Mouse (Mus musculus) gastrocnemius, postnatal 25 days (tissue): Measurements from ENCODE around the gene Smtn. TPM values are rescaled to one million over a fixed set of nuclear protein-coding genes. Genes with fewer than 3 reads are reported as not detected.

Source experiments
- DNase-seq: peaks from one replicate; pipeline ENCODE4 v3.0.0; 2022
- total RNA-seq, 2 experiments: library from RNA; stranded (reverse); gene quantifications; 1 replicate in 1 of 2; 2 replicates in 1 of 2; pipeline ENCODE4 v1.2.3; 2021

Smtn gene
- total RNA-seq, 2 experiments from 2014 or later, result 80.8 to 97.3 TPM

DNA sequence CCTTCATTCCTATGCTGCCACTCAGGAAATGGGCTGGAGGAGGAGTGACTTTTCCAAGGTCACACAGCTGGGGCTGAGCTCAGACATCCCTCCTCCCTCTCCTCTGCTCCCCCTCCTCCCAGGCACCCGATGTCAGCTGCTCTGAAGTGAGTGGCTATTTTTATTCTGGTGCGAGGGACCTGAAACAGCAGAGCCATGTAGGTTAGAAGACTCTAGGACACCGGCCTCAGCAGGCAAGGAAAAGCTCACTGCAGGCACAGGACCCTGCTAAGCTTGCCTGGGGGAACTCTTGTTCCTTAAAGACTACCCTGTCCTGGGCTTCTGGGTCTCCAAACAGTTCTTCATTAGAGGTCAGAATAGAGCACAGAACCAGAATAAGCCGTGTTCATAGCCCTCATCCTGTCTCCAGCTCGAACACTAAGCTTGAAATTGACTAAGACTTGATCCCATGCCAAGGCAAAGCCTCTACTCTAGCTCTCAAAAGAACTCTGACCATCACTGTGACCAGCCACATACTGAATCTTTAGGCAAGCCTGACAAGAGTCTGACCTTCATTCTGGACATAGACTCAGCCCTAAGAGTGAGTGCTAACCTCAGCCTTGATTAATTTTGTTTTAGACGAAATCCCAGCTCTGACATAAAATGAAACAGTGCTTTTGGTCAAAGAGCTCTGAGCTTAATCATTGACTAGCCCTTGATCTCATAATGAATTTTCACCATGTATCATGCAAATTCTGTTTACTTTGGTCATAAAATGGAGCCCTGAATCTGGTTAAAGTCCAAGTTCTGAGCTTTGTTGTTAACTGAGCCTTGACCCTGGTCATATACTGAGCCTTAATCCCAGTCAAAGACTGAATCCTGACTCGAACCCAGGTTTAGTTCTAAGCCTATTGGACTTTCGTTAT is 31.0 kb downstream of the Smtn start:
- DNase-seq, result no peak

DNA sequence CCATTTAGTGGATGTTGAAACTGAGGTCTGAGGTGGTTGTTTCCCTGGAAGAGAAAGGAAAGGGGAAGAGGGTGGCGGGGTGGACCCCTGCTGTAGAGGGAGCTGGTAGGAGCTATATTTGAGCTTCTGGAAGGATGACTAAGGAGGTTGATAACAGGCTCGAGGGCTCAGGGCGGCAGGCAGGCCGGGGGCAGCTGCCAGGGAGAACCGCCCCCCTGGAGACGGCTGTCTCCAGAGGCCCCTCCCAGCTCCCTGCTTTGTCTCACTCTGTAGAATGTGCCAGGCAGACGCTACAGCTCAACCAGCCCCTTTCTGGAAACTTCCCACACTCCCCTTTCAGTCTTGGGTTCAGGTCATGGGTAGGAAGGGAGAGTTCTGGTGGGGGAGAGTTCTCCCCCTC is 32.2 kb downstream of the Smtn start:
- no peak for DNase-seq

DNA sequence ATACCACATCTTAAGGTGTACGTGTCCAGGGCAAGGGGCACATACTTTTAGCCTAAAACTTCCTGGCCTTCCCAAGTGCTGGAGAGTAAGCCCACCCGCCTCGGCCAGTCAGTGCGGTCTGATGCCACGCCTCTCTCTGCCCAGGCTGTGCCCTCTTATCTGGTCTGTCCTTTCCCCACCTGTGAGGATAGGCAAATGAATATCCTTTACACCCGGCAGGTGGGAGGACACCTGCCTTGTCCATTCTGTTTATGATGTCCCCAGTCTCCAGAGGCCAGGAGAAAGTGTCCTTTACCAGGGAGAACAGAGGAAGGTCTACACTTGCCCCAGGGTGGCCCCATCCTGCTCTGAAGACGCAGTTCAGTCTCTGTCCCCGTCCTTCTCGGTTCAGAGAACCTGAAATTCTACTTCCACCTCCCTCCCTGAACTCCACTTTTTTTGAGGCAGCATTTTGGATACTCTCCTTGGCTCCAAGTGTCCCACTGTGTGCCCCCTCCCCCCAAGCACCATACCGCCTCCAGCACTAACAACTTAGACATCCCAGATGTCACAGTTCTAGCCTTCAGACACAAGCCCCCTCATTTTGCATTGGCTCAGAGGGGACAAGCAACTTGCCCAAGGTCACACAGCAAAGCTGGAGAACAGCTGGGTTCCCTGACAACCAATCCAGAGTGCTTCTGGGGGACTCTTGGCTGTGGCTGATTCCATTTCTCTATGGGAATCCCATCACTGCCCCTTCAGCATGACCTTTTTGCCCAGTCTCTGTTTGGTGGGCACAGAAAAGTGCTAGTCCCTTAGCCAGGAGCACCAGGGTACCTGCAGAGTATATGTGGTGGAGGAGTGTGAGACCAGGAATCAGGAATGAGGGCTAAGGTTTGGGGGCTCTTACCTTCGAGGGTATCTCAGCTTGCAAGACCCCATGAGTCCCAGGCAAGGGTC is 36.4 kb downstream of the Smtn start:
- no peak for DNase-seq

DNA sequence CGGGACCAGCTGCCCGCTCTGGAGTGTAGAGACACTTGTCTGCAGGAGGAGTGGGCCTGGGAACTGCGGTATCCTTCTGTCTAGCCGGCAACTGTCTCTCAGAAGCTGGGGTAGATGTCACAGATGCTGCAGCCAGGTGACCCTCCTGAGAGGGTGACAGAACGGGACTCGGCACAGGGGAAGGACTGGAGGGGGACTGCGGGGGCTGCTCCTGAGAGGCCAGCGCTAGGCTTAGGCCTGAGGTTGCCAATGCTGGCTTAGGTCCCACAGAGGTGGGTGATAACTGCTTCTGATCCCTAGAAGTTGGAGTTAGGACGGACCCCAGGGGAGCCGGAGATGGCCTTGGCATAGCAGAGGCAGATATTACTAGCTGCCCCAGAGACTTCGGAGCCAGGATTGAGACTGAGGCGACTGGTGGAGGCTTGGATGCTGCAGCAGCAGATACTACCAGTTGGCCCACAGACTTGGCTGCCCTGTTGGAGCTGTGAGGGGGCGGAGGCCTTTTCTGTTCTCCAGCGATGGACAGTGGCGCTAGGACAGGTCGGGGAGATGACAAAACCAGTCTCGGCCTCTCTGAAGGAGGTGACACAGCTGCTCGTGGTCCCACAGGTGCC is 37.8 kb downstream of the Smtn start:
- no peak for DNase-seq

DNA sequence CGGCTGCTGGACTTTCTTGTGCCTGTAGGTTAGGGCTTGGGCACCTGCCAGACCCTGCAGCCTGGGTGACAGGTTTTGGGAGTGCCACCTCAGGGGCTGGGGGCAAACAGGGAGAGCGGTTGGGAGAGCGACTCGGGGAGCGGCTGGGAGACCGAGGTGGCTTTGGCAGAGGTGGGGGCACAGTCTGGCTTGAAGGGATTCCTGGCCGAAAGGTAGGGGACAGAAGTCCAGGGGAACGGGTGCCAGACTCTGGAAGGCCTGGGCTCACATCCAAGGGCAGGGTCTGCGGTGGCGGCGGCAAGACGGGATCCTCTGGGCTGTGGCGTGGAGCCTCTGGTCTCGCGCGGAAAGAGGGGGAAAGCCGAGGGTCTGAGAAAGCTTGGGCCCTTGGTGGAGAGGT is 38.4 kb downstream of the Smtn start:
- no peak for DNase-seq

DNA sequence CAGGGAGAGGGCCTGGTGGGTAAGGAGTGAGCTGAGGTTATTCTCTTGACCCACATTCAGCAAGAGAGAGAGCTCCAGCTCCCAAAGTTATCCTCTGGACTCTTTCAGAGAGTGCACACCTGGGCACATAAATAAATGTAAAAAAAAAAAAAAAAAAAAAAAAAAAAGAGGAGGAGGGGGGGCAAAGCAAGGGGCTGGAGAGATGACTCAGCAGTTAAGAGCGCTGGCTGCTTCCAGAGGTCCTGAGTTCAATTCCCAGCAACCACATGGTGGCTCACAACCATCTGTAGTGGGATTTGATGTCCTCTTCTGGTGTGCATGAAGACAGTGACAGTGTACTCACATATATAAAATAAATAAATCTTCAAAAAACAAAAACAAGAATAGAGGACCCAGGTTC is 43.1 kb downstream of the Smtn start:
- no peak for DNase-seq

DNA sequence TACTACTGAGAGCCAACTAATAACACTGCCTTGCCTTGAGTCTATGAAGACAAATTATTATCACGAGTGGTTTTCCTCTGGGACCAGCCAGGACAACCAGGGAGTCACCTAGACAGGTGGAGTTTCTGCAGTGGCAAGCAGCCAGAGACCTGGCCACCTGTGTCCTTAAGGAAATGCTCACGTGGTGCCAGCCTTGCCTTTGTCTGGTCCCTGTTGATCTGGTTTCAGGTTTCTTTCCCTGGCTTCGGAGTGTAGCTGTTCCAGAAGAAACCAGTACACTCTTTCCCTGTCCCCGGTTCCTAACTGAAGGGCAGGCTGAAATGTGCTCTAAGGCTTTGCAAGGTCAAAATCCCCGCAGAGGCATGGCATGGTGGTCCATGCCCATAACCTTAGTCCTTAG is 43.7 kb downstream of the Smtn start:
- DNase-seq, result no peak

DNA sequence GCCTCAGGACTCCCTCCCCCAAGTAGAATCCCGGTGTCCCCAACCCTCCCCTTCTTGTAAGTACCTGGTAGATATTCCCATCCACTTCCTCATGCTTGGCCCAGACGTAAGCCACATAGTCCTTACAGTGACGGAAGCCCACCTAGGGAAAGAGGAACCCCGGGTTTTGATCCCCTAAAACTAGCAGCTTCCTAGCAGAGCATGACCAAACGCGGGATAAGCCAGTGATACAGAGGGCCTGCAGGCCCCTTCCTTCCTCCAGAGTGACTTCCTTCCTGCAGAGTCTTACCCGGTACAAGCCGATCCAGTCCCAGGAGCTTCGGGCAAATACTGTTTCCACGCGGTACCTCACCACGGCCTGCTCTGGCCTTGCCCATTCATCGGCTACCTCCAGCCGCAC is 44.9 kb downstream of the Smtn start:
- DNase-seq, result no peak

DNA sequence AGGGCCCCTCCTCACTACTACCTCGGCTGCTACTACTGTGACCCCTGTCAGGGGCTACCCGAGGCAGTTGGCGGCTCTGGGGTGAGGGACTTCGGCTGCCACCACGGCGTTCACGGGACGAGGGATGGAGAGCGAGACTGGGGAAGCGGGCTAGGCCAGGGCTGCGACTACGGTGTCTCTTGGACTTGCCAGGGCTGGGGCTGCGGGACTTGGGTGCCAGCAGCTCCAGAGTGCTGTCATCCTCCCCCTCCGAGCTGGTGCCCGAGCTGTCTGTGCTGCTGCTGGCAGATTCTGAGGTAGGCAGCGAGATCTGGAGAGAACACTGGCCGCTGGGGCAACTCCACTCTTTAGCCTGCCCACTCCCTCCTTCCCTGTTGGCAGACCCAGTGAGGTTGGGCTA is 45.6 kb downstream of the Smtn start:
- DNase-seq, result no peak

DNA sequence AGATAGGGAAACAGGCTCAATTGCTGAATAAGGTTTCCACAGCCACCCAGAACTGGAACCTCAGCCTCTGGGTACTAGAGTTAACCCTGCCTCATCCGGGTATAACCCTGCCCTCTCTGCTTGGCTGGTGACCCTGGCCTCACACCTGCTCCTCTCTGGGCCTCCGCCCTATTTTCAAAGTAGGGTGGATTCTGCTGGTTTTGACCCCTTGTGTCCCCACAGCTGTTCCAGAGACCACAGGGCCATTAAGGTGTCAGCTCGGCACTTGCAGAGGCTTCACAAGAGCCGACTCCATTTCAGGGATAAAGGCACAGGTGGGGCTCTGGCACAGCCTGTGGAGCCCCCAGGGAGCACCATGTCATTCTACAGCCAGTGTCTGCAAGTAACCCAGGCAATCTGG is 47.7 kb downstream of the Smtn start:
- no peak for DNase-seq

DNA sequence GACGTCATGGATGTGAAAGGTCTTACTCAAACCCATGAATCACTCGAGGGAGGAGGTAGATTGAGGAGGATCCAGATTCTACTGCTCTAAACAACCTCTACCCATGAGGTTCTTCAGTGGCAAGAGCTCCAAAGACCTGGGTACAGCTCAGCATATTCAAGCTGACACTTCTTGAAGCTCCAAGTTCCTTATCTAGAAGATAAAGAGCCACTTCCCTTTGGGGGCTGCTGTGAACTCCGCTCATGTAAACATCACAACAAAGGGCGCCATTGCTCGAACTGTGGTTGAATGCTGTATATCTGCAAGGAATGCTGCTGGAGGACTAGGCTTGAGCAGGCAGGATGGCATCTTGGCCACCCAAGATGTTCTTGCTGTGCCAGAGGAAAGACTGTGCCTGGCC is 51.4 kb downstream of the Smtn start:
- DNase-seq, result no peak

DNA sequence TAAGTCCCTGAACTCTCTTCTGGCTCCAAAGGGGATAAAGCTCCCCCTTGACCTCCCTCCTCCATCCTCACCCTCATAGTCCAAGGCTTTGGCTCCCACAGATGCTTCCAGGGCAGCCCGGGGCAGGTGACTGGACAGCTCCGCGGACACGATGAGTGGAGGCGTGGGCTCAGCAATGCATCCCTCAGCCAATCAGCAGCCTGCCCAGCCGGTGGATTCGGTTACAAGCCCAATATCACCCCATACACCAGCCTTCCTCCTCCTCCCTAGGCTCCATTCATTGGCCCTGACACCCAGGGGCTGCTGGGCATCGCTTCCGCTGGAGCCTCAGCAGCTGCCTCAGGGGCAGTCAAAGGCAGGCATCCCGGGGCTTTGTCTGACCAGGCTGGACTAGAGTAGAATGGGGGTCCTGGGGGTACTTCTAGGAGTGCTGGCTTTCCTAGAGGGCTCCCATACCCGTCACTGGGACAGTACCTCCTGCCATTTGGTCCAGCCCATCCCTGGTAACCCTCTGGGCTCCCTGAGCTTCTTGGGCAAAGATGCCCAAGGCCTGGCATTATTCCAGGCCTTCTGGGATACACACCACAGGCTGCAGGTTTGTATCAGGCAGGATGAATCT is 52.4 kb downstream of the Smtn start, which contains the start of gene Pla2g3:
Gene Pla2g3 (plus strand): TSS at position 333 of the 619 bp plus-strand sequence.
- DNase-seq, result no peak

DNA sequence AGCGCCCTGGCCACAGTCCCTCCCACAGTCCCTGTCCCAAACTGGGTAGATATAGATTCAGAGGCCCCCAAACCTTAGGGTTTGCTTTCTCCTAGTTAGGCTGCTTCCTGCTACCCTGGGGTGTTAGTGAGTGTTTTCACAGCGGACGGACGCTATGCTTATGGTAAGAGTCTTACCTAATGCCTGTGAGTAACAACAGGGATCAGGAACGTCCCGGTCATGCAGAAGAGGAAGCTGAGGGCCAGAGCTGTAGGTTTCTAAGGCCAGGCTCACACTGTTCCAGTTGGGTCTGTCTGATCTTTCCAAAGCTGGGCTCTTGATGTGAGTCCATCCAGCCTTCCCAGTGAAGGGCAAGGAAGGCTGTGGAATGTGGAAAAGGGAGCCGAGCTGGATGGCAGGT is 54.1 kb downstream of the Smtn start:
- DNase-seq, result no peak

DNA sequence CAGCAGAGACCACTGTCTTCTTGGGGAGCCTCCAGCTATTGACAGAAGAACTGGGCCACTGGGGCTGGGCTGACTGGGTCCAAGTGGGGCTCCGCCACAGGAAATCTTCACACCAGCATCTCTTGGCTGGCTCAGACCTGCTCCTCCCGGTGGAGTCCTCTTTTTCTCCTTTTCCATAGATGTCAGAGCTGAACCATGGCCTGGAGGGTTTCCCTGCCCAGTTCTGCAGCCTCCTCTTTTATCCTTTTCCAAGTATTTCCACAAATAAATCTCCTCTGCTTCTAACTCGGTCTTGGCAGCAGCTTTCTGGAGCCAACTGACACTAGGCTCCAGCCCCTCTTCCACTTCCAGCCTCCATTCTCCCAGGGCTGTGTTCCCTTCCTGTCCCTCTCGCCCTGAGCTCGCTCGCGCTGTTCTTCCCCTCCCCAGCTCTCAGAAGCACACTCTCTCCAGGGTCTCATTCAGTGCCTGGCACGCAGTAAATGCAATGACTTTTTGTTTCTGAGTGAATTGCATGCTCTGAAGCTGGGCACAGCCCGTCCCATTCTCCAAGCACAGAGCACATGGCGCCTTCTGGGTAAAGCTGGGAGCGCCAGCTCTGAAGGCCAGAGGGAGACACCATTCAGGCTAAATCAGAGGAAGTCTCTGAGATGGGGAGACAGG is 56.3 kb downstream of the Smtn start:
- DNase-seq, result no peak

DNA sequence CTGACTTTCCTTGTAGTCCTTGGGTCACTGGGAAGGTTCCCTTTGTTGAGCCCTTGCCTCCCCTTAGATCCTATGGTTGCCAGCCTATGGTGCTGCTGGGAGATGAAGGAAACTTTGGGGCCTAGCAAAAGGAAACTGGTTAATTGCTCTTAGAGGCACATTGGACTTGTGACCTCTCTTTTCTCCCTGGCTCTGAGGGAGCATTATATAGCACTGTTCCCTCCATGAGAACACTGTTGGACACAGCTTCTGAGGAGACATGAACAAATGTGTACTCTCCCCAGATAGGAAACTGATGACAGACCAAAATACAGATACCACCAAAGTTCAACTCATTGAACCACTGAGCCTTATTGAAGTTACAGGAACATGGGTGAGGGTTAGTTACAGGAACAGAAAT is 64.9 kb downstream of the Smtn start:
- DNase-seq, result no peak

DNA sequence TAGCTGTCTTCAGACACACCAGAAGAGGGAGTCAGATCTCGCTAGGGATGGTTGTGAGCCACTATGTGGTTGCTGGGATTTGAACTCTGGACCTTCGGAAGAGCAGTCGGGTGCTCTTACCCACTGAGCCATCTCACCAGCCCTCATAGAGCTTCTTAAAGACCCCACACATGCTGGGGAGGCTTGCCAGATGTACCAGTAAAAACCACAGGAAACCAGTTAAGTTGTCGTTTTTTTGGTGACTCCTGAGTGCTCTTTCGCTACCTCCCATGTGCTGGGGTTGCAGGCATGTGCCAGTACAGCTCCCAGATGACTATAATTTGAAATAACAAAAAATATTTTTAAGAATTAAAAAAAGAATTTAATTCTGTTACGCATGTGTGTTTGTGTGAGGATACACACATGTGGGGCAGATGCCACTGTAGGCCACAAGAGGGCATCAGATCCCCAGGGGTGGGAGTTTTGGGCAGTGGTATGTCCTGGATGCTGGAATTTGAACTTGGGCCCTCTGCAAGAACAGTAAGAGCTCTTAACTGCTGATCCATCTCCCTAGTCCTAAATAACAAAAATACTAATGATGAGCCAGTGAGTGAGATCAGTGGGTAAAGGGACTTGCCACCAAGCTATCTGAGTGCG is 65.8 kb downstream of the Smtn start:
- no peak for DNase-seq

DNA sequence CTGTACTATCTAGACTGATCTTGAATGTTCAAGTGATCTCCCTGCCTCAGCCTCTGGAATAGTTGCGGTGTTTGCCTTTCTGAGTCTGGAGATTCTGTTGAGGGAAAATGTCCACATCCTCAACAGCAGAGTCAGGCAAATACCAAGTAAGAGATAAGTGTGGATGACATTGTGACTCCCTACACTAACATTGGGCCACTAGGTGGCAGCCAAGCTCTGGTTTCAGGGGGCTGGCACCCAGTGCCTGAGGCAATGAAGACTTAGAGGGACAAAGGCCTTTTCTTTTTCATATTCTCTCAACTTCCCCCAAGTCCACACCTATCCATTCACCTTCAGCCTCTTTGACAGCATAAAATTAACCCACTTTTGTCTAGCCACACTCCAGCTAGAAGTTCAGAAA is 67.9 kb downstream of the Smtn start:
- DNase-seq, result peak; percentile 45

DNA sequence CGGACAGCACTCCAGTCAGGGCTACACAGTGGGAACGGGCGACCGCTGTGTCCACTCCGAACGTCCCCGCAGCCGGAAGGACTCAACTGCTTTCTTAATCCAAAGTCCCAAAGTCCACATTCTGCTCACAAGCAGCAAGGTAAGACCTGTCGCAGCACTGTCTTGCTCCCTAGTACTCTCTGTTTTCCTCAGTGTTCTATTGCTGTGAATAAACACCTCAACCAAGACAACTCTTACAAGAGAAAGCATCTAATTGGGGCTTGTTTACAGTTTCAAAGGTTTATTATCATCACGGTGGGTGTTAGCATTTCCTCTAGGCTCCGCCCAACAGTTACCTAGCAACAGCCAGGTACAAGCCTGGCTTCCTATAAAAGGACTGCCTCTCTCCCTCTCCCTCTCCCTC is 69.0 kb downstream of the Smtn start:
- DNase-seq, result no peak
